Mouse (Mus musculus) liver, postnatal 0 days (tissue): ENCODE measurements around the gene Best3. TPM values are rescaled to one million over a fixed set of nuclear protein-coding genes. Genes with fewer than 3 reads are reported as not detected.
A peak's percentile ranks its signal among the peaks of the same experiment; 100 is the strongest.
"Not testable (repeated sequence)": the region's sequence is repeated elsewhere in the genome, so short reads cannot be mapped to it uniquely, and the experiment has no call there.

ENCODE experiments used
- ATAC-seq: fragments of 200-750 bp; cut with Nextera tagmentation; 2 replicates; pipeline ENCODE4 v1.8.0; 2017; ENCODE audit warnings: mild to moderate bottlenecking, moderate library complexity
- DNase-seq: peaks from one replicate; pipeline ENCODE4 v3.0.0-alpha.2; 2016
- H3K27ac ChIP-seq: fragments of 300-500 bp; sonication (generic); 2 replicates; pipeline ENCODE4 v1.5.1; 2014; ENCODE audit warnings: antibody characterized with exemption, moderate library complexity, mild to moderate bottlenecking, low read depth
- H3K27me3 ChIP-seq: fragments of 300-500 bp; sonication (generic); 2 replicates; pipeline ENCODE4 v1.6.1; 2014; ENCODE audit warnings: low read length, control low read depth, mixed read lengths; ENCODE audit not compliant: insufficient read depth
- H3K36me3 ChIP-seq: fragments of 300-500 bp; sonication (generic); replicated peaks from 2 replicates; pipeline ENCODE4 v1.6.1; 2014; ENCODE audit warnings: mild to moderate bottlenecking, control low read depth, low read length, moderate library complexity, mixed read lengths; ENCODE audit not compliant: insufficient read depth
- H3K4me1 ChIP-seq: fragments of 300-500 bp; sonication (generic); 2 replicates; pipeline ENCODE4 v1.6.1; 2014; ENCODE audit warnings: antibody characterized with exemption, mild to moderate bottlenecking, control low read depth; ENCODE audit not compliant: insufficient read depth
- H3K4me2 ChIP-seq: fragments of 300-500 bp; sonication (generic); 2 replicates; pipeline ENCODE4 v1.6.1; 2014; ENCODE audit warnings: low read depth, mild to moderate bottlenecking, low read length, moderate library complexity, mixed read lengths
- H3K4me3 ChIP-seq: fragments of 300-500 bp; sonication (generic); 2 replicates; pipeline ENCODE4 v1.5.1; 2014; ENCODE audit warnings: low read depth, low read length
- H3K9ac ChIP-seq: fragments of 300-500 bp; sonication (generic); replicated peaks from 2 replicates; pipeline ENCODE4 v1.6.1; 2014; ENCODE audit warnings: mild to moderate bottlenecking, moderate library complexity
- H3K9me3 ChIP-seq: fragments of 300-500 bp; sonication (generic); 2 replicates; pipeline ENCODE4 v1.6.1; 2016; ENCODE audit warnings: mild to moderate bottlenecking, control low read depth, low read length, mixed read lengths
- CTCF ChIP-seq: sonication (generic); IDR thresholded peaks from 2 replicates; pipeline ENCODE4 v1.5.1; 2016; ENCODE audit warnings: antibody characterized with exemption, low read depth
- EP300 ChIP-seq: IDR thresholded peaks from 2 replicates; pipeline ENCODE4 v1.6.1; 2016; ENCODE audit warnings: antibody characterized with exemption, low read depth, mild to moderate bottlenecking
- WGBS: fragments of 180-500 bp; shearing (Covaris S2); extraction: QIAGEN DNeasy Blood & Tissue Kit; methylation state at CpG from one replicate; pipeline ENCODE4 v1.1.7; 2014; ENCODE audit not compliant: insufficient replicate concordance; 5-methylcytosine and 5-hydroxymethylcytosine counted together
- polyA plus RNA-seq: library from polyadenylated mRNA; unstranded; fragments of >200 nt; fragmentation: Nextera tagmentation; extraction: Ambion mirVana; gene quantifications from 2 replicates; pipeline ENCODE4 v1.2.1, GENCODE M21; 2015

Best3 gene
- polyA plus RNA-seq, 1 experiment from 2014 or later = not detected

DNA sequence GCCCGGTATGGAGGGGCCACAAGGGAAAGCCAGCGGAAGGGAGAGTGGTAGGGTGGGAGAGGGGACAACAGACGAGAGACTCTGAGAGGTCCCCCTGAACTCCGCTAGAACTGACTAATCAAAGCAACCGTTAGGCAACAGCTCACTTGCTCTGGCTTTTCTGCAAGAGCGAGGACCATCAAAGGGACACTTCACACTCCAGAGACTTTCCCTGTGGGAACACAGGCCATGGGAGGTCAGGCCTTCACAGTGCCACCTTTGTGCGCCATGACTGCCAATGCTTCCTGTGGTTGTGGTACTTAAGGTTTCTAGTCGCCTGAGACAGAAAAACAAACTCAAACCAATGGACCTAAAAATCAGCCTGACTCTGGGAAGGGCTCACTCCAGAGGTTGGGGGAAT is 24.9 kb downstream of the Best3 start:
- no peaks in the 10 kb centered on the region for H3K27me3 ChIP-seq
- no peak overlapping the region for H3K4me3 ChIP-seq
- ATAC-seq = no peak
- WGBS = 68% methylated on average over 8 of the region's 8 CpGs
- no peak for DNase-seq
- no peak overlapping the region for H3K9ac ChIP-seq
- no peaks in the 10 kb centered on the region for H3K9me3 ChIP-seq
- H3K4me1 ChIP-seq = no peaks in the 10 kb centered on the region
- H3K27ac ChIP-seq = no peak overlapping the region
- TF ChIP-seq EP300 = no peak
- no peak for TF ChIP-seq CTCF
- no peak overlapping the region for H3K4me2 ChIP-seq
- no peaks in the 10 kb centered on the region for H3K36me3 ChIP-seq

GRCm38 (mm10) chr10:117013689-117014390 is 27.7 kb downstream of the Best3 start:
- H3K36me3 ChIP-seq = no peaks in the 10 kb centered on the region
- H3K4me1 ChIP-seq = no peaks in the 10 kb centered on the region
- no peaks in the 10 kb centered on the region for H3K9me3 ChIP-seq
- no peaks in the 10 kb centered on the region for H3K27me3 ChIP-seq
- H3K9ac ChIP-seq = no peak overlapping the region
- WGBS = 36% methylated on average over 12 of the region's 12 CpGs
- no peak overlapping the region for H3K4me3 ChIP-seq
- no peak for ATAC-seq
- TF ChIP-seq EP300 (no peak), CTCF (no peak)
- no peak overlapping the region for H3K4me2 ChIP-seq
- DNase-seq = peak; percentile 24
- H3K27ac ChIP-seq = no peak overlapping the region

- H3K9ac ChIP-seq = no peak overlapping the region
- H3K27me3 ChIP-seq = no peaks in the 10 kb centered on the region
- no peaks in the 10 kb centered on the region for H3K36me3 ChIP-seq
- ATAC-seq (no peak), DNase-seq (no peak)
- H3K4me2 ChIP-seq = no peak overlapping the region
- H3K9me3 ChIP-seq = no peaks in the 10 kb centered on the region
- WGBS = 69% methylated on average over 5 of the region's 5 CpGs
- H3K4me3 ChIP-seq = no peak overlapping the region
- TF ChIP-seq CTCF = no peak
- no peak for TF ChIP-seq EP300
- no peaks in the 10 kb centered on the region for H3K4me1 ChIP-seq
- H3K27ac ChIP-seq = no peak overlapping the region
Observed at GRCm38 (mm10) chr10:117014565-117014964, 28.5 kb downstream of the Best3 start.

DNA sequence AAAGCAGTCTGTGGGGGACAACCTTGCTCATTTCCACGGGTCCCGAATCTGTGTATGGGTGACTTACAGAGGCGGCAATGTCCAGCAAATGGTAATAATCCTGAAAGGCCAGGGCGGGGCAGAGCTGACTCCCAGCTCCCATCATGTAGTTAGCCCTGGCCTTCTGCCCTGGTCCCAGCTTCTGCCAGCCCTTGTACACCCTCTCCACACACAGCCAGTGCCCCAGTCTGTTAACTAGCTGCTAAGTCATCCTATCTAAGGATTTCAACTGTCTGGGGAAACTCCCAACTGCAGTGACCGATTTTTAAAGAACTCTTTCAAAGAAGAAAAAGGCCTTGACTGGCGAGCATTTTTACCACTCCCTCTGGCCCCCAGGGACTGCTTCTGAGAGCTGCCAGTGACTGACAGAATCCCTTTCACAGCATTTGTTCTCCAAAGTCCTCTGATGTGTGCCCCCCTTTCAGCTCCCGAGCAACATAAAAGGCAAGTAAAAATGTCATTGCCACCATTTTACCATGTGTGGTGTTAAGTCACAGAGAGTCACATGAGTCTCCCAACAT is 32.2 kb downstream of the Best3 start:
- Histone ChIP-seq H3K36me3 (no peaks in the 10 kb centered on the region), H3K27me3 (peaks cover 5% of the 10 kb centered on the region; the same call in 1 of the 2 replicates), H3K27ac (no peak overlapping the region), H3K4me3 (no peak overlapping the region), H3K9ac (no peak overlapping the region), H3K9me3 (no peaks in the 10 kb centered on the region), H3K4me2 (no peak overlapping the region), H3K4me1 (no peaks in the 10 kb centered on the region)
- no peak for ATAC-seq
- no peak for DNase-seq
- TF ChIP-seq CTCF = no peak
- TF ChIP-seq EP300 = no peak
- 72% methylated on average over 7 of the region's 7 CpGs for WGBS

DNA sequence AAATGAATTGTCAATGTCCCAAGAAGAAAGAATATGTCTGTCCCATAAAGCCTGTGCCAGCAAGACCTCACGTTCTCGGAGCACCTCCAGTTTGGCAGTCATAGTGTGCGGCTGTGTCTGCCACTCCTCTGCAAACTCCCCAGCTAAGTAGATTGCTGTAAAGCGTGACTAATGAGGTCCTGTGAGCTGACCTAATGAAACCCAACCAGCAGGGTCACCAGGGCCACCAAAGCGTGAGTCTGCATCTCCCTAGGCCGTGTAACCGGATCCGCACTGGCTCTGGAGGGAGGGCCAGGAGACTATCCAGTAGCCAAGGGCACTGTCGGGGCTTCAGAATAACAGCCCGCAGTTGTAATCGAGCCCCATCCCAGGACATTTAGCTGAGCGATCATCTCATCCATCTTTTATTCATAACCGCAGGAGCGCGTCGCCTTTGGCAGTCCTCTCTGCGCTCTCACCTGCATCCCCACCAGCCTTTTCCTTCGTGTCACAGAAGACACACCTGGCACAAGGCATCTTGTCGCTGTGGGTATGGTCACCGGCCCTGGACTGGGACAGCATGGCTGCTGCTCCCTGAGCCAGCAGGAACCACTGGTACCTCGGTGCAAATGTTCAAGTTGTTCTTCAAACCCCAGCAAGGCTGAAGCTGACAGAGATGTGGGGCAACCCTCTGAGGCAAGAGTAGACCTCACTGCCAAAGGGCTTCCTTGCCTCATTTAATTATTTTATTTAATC is 35.1 kb downstream of the Best3 start:
- no peak for DNase-seq
- no peak for ATAC-seq
- WGBS = 50% methylated on average over 21 of the region's 21 CpGs
- Histone ChIP-seq H3K27ac (no peak overlapping the region), H3K27me3 (peaks cover 9% of the 10 kb centered on the region), H3K9me3 (no peaks in the 10 kb centered on the region), H3K4me1 (no peaks in the 10 kb centered on the region; the same call in 1 of the 2 replicates), H3K36me3 (no peaks in the 10 kb centered on the region), H3K4me3 (no peak overlapping the region), H3K9ac (no peak overlapping the region), H3K4me2 (no peak overlapping the region)
- no peak for TF ChIP-seq CTCF
- TF ChIP-seq EP300 = no peak

DNA sequence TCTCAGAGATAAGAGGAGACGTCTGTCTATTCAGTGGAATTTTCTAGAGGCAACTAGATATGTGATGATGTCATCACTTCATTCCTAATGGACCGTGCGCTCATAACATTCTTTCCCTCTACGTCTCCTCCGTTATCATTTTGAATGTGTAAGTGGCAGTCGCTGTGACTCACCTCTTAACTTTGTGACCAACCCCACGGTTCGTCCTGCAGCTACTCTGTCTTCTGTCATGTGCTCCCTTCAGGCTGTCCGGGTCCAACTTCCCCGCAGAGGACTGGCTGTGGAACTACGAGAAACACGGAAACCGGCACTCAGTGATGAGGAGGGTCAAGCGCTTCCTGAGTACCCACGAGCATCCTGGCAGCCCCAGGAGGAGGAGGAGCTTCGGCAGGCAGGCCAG is 37.6 kb downstream of the Best3 start:
- DNase-seq (no peak), ATAC-seq (no peak)
- WGBS = 34% methylated on average over 16 of the region's 16 CpGs
- H3K27me3 ChIP-seq = peaks cover 13% of the 10 kb centered on the region
- no peaks in the 10 kb centered on the region for H3K36me3 ChIP-seq
- no peaks in the 10 kb centered on the region for H3K9me3 ChIP-seq
- H3K9ac ChIP-seq = no peak overlapping the region
- H3K27ac ChIP-seq = no peak overlapping the region
- 0 out of 2 replicates have a peak overlapping the region, but pooled peaks have one; percentile 3 for H3K4me3 ChIP-seq
- H3K4me1 ChIP-seq = no peaks in the 10 kb centered on the region; the same call in 1 of the 2 replicates
- TF ChIP-seq EP300 (no peak), CTCF (no peak)
- H3K4me2 ChIP-seq = peak overlapping the region; percentile 2

GRCm38 (mm10) chr10:117025776-117026175 is 39.7 kb downstream of the Best3 start:
- not testable (repeated sequence) for H3K9ac ChIP-seq, H3K36me3 ChIP-seq, H3K4me2 ChIP-seq, H3K4me1 ChIP-seq, ATAC-seq, DNase-seq, H3K9me3 ChIP-seq, H3K4me3 ChIP-seq, H3K27ac ChIP-seq
- H3K27me3 ChIP-seq = peaks cover 13% of the 10 kb centered on the region
